Mouse (Mus musculus): ENCODE measurements at regions not wholly inside any gene's neighbourhood (a gene's known extent, or its start where the extent isn't known, plus 50 kb on each side); places are given as distances from the start of the nearest gene placed in this dataset.

DNA sequence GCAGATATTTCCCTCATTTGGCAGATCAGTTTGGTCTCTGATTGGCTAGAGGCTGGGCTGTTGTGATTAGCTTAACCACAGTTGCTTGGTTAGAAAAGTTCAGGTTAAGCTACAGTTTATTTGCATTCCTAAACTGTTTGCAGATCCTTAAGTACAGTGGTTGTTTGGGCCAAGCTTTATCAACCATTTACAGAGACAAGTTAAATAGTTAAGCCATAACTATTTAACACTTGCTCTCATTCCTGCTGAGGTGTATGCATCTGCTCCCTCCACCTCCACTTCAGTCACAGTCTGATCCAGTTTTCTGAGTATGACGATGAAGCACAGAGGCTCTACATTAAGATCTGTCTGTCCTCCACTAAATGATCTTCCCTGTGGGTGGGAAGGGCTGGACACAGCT is 58.6 kb upstream of the Gdf10 start:
- DNase-seq (ENCODE audit: low spot score): no peak

DNA sequence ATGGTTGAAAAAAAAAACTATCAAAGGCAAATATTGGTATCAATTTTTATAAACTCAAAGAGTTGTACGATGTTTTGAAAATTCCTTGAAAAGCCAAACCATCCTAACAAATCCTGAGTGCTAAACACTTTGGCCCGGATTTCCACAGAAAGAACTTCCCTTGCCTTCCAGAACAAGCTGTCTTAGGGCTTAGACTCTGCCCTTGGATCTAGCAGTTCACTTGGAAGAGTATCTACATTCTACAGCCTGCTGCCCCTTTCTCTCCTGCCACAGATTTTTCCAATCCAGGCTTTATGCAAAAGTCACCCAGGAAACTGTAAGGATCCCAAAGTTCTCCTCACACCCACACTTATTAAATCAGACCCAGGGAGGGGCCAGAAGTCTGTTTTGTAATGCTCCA is 57.6 kb upstream of the Gdf10 start:
- DNase-seq (ENCODE audit: low spot score): no peak

DNA sequence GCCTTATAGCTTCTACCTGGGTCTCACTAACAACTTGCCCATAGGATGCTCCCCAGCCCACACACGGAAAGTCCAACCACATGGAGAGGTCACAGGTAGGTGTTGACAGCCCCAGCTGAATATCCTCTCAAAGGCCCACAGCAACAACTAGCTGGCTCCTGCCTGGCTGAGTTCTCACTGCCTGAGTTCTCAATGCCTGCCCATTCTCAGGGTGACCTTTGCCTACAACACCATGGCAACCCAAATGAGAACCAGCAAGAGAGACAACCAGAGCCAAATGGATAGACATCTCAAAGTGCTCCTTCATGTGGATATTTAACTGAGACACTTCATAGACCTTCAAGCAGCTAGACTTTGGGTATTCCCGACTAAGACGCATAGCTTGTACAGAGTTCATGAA is 55.7 kb upstream of the Gdf10 start:
- DNase-seq (ENCODE audit: low spot score): no peak

Data from urinary bladder, adult 2 months (tissue).